Mouse (Mus musculus) olfactory bulb, adult 2 months (tissue): ENCODE results near the gene Dmrtb1.

Experiments used
- CTCF ChIP-seq: fragments of 200-500 bp; IDR thresholded peaks from 2 replicates; pipeline ENCODE4 v1.5.1; 2012; ENCODE audit warnings: low read depth, mild to moderate bottlenecking, low read length, moderate library complexity; ENCODE audit not compliant: insufficient read depth
- POLR2A ChIP-seq: fragments of 200-500 bp; IDR thresholded peaks from 2 replicates; pipeline ENCODE4 v1.6.1; 2012; ENCODE audit warnings: mild to moderate bottlenecking, low read depth, low read length, moderate library complexity; ENCODE audit not compliant: insufficient read depth

GRCm38 (mm10) chr4:107628921-107629411 is 55.1 kb downstream of the Dmrtb1 start:
- TF ChIP-seq CTCF (no peak), POLR2A (no peak)
